Mouse (Mus musculus) cerebellum, postnatal 36 days (tissue): Measurements from ENCODE around the gene Phpt1.

Experiments used
- DNase-seq, 2 experiments: peaks; one replicate each; pipeline ENCODE4 v3.0.0; 2021 to 2022; ENCODE audit warnings: mixed read lengths in 2 of 2

Gene Phpt1

GRCm38 (mm10) chr2:25574579-25575431 is at the start of gene Phpt1, which contains the start of gene Mamdc4:
Gene Phpt1, minus strand, starts transcription at chr2:25575224.
Gene Mamdc4, minus strand, starts transcription at chr2:25574845.
- peak; percentile 93 to 96 for DNase-seq

GRCm38 (mm10) chr2:25621229-25622200 is 46.5 kb upstream of the Phpt1 start, which contains the start of gene Tmem141:
Gene Tmem141, minus strand, starts transcription at chr2:25622005.
- peak; percentile 92 to 95 for DNase-seq

GRCm38 (mm10) chr2:25620852-25621228 is 45.8 kb upstream of the Phpt1 start:
- no peak for DNase-seq

- no peak for DNase-seq
Measured at GRCm38 (mm10) chr2:25620386-25620785, 45.4 kb upstream of the Phpt1 start.

- DNase-seq = no peak
Measured at GRCm38 (mm10) chr2:25617578-25617977, 42.6 kb upstream of the Phpt1 start, which contains the start of gene Ccdc183. Gene Ccdc183, minus strand, starts transcription at chr2:25617678.

GRCm38 (mm10) chr2:25616398-25616797 is 41.4 kb upstream of the Phpt1 start:
- no peak for DNase-seq

GRCm38 (mm10) chr2:25608671-25609070 is 33.6 kb upstream of the Phpt1 start:
- DNase-seq = no peak

- peak; percentile 92 to 94 for DNase-seq
Measured at GRCm38 (mm10) chr2:25607761-25608622, 33.0 kb upstream of the Phpt1 start, which contains the start of gene Rabl6. Gene Rabl6, minus strand, starts transcription at chr2:25608521.

- DNase-seq = peak in 1 of 2 experiments; percentile 35
Measured at GRCm38 (mm10) chr2:25602526-25602925, 27.5 kb upstream of the Phpt1 start.

- no peak for DNase-seq
Measured at GRCm38 (mm10) chr2:25600037-25600436, 25.0 kb upstream of the Phpt1 start.

- DNase-seq = no peak
Measured at GRCm38 (mm10) chr2:25598749-25599148, 23.7 kb upstream of the Phpt1 start.

GRCm38 (mm10) chr2:25596765-25597510 is 21.9 kb upstream of the Phpt1 start:
- no peak for DNase-seq

- peak; percentile 47 to 54 for DNase-seq
Measured at GRCm38 (mm10) chr2:25591863-25592262, 16.8 kb upstream of the Phpt1 start.

- DNase-seq = no peak
Measured at GRCm38 (mm10) chr2:25588227-25588907, 13.3 kb upstream of the Phpt1 start.

- no peak for DNase-seq
Measured at GRCm38 (mm10) chr2:25587290-25587689, 12.3 kb upstream of the Phpt1 start.

- DNase-seq = peak in 1 of 2 experiments; percentile 20
Measured at GRCm38 (mm10) chr2:25585601-25586000, 10.6 kb upstream of the Phpt1 start.

GRCm38 (mm10) chr2:25584856-25585255 is 9.8 kb upstream of the Phpt1 start:
- DNase-seq = peak in 1 of 2 experiments; percentile 5

GRCm38 (mm10) chr2:25584152-25584551 is 9.1 kb upstream of the Phpt1 start:
- DNase-seq = peak; percentile 52 to 58

GRCm38 (mm10) chr2:25583571-25583970 is 8.5 kb upstream of the Phpt1 start:
- no peak for DNase-seq

GRCm38 (mm10) chr2:25583120-25583481 is 8.1 kb upstream of the Phpt1 start:
- DNase-seq = no peak
